Mouse (Mus musculus) MEL (cell line): ENCODE data around the gene Zkscan5. TPM values are rescaled to one million over a fixed set of nuclear protein-coding genes. Genes with fewer than 3 reads are reported as not detected.

Experiments
- DNase-seq: peaks from one replicate; pipeline ENCODE4 v3.0.0; 2011; ENCODE audit warnings: low read depth, low spot score
- H3K27ac ChIP-seq: 2 replicates; pipeline ENCODE4 v1.5.1; 2012; ENCODE audit warnings: low read depth, mild to moderate bottlenecking, control low read depth, low read length, moderate library complexity; ENCODE audit not compliant: control insufficient read depth
- H3K27me3 ChIP-seq, 2 experiments: fragments of 150-350 bp in 1 of 2; sonication (generic) in 1 of 2; 2 replicates each; pipeline ENCODE4 v1.6.1; 2012; ENCODE audit warnings: low read length in 2 of 2, mild to moderate bottlenecking in 2 of 2, improper control_type of control experiment in 1 of 2, moderate library complexity in 1 of 2; ENCODE audit not compliant: insufficient read depth in 2 of 2, control insufficient read depth in 1 of 2
- H3K36me3 ChIP-seq, 2 experiments: 2 replicates each; pipeline ENCODE4 v1.6.1; 2012 to 2014; ENCODE audit warnings: low read length in 2 of 2, improper control_type of control experiment in 1 of 2, inconsistent platforms in 1 of 2, mild to moderate bottlenecking in 1 of 2; ENCODE audit not compliant: insufficient read depth in 2 of 2, control insufficient read depth in 1 of 2
- H3K4me1 ChIP-seq, 2 experiments: fragments of 150-350 bp in 1 of 2; sonication (generic) in 1 of 2; 2 replicates each; pipeline ENCODE4 v1.6.1; 2012; ENCODE audit warnings: low read length in 2 of 2, improper control_type of control experiment in 1 of 2, mild to moderate bottlenecking in 1 of 2; ENCODE audit not compliant: insufficient read depth in 2 of 2, control insufficient read depth in 1 of 2
- H3K4me3 ChIP-seq, 2 experiments: fragments of 150-350 bp in 1 of 2; sonication (generic) in 1 of 2; 2 replicates each; pipeline ENCODE4 v1.5.1; 2012; ENCODE audit warnings: low read depth in 2 of 2, low read length in 2 of 2, mild to moderate bottlenecking in 2 of 2, moderate library complexity in 2 of 2, control low read depth in 1 of 2, improper control_type of control experiment in 1 of 2; ENCODE audit not compliant: control insufficient read depth in 1 of 2, insufficient read depth in 1 of 2
- H3K79me2 ChIP-seq: 2 replicates; pipeline ENCODE4 v1.6.1; 2012; ENCODE audit warnings: mild to moderate bottlenecking, low read length, moderate library complexity; ENCODE audit not compliant: control insufficient read depth, poor library complexity, insufficient read depth
- H3K9ac ChIP-seq: 2 replicates; pipeline ENCODE4 v1.6.1; 2012; ENCODE audit warnings: low read depth, mild to moderate bottlenecking, control low read depth, low read length, moderate library complexity; ENCODE audit not compliant: control insufficient read depth, poor library complexity, severe bottlenecking
- H3K9me3 ChIP-seq: fragments of 150-350 bp; sonication (generic); replicated peaks from 2 replicates; pipeline ENCODE4 v1.6.1; 2012; ENCODE audit warnings: mild to moderate bottlenecking, low read length, improper control_type of control experiment, moderate library complexity; ENCODE audit not compliant: insufficient read depth
- BHLHE40 ChIP-seq: IDR thresholded peaks from 2 replicates; pipeline ENCODE4 v1.6.1; 2012; ENCODE audit warnings: low read depth, mild to moderate bottlenecking, inconsistent platforms, low read length, improper control_type of control experiment, borderline replicate concordance
- CHD1 ChIP-seq: IDR thresholded peaks from 2 replicates; pipeline ENCODE4 v1.6.1; 2012; ENCODE audit warnings: low read depth, mild to moderate bottlenecking, inconsistent platforms, low read length, improper control_type of control experiment
- CHD2 ChIP-seq: IDR thresholded peaks from 2 replicates; pipeline ENCODE4 v1.6.1; 2011; ENCODE audit warnings: low read length, improper control_type of control experiment
- CTCF ChIP-seq, 3 experiments: IDR thresholded peaks in 2 of 3; conservative IDR thresholded peaks in 1 of 3; 2 replicates each; pipeline ENCODE4 v1.5.1; 2011 to 2012; ENCODE audit warnings: low read length in 3 of 3, low read depth in 2 of 3, mild to moderate bottlenecking in 2 of 3, improper control_type of control experiment in 1 of 3, inconsistent platforms in 1 of 3, mixed read lengths in 1 of 3, moderate library complexity in 1 of 3; ENCODE audit not compliant: control insufficient read depth in 1 of 3, insufficient read depth in 1 of 3, poor library complexity in 1 of 3, severe bottlenecking in 1 of 3
- E2F4 ChIP-seq: IDR thresholded peaks from 2 replicates; pipeline ENCODE4 v1.6.1; 2011; ENCODE audit warnings: low read depth, low read length, improper control_type of control experiment, borderline replicate concordance
- ELF1 ChIP-seq: IDR thresholded peaks from 2 replicates; pipeline ENCODE4 v1.6.1; 2014; ENCODE audit warnings: low read depth, mild to moderate bottlenecking, inconsistent platforms, low read length, improper control_type of control experiment, moderate library complexity
- EP300 ChIP-seq, 2 experiments: IDR thresholded peaks; 2 replicates each; pipeline ENCODE4 v1.6.1; 2011; ENCODE audit warnings: improper control_type of control experiment in 2 of 2, low read length in 2 of 2, low read depth in 1 of 2, mild to moderate bottlenecking in 1 of 2
- ETS1 ChIP-seq: IDR thresholded peaks from 2 replicates; pipeline ENCODE4 v1.6.1; 2012; ENCODE audit warnings: low read depth, mild to moderate bottlenecking, inconsistent platforms, low read length, improper control_type of control experiment, moderate library complexity
- GABPA ChIP-seq: IDR thresholded peaks from 2 replicates; pipeline ENCODE4 v1.6.1; 2012; ENCODE audit warnings: low read depth, mild to moderate bottlenecking, inconsistent platforms, low read length, improper control_type of control experiment, moderate library complexity
- GATA1 ChIP-seq: IDR thresholded peaks from 2 replicates; pipeline ENCODE4 v1.6.1; 2011; ENCODE audit warnings: low read depth, low read length, improper control_type of control experiment
- HCFC1 ChIP-seq: IDR thresholded peaks from 2 replicates; pipeline ENCODE4 v1.6.1; 2012; ENCODE audit warnings: low read depth, mild to moderate bottlenecking, inconsistent platforms, low read length, improper control_type of control experiment, moderate library complexity
- JUND ChIP-seq: IDR thresholded peaks from 2 replicates; pipeline ENCODE4 v1.6.1; 2011; ENCODE audit warnings: low read depth, mild to moderate bottlenecking, improper control_type of control experiment, low read length
- KAT2A ChIP-seq: conservative IDR thresholded peaks from 2 replicates; pipeline ENCODE4 v1.6.1; 2012; ENCODE audit warnings: low read depth, low read length, improper control_type of control experiment, inconsistent platforms
- MAFK ChIP-seq: IDR thresholded peaks from 2 replicates; pipeline ENCODE4 v1.6.1; 2011; ENCODE audit warnings: low read depth, mild to moderate bottlenecking, low read length, improper control_type of control experiment, borderline replicate concordance
- MAX ChIP-seq: IDR thresholded peaks from 2 replicates; pipeline ENCODE4 v1.6.1; 2011; ENCODE audit warnings: low read length, improper control_type of control experiment
- MAZ ChIP-seq: IDR thresholded peaks from 2 replicates; pipeline ENCODE4 v1.6.1; 2012; ENCODE audit warnings: low read depth, mild to moderate bottlenecking, inconsistent platforms, low read length, improper control_type of control experiment
- MEF2A ChIP-seq: IDR thresholded peaks from 2 replicates; pipeline ENCODE4 v1.6.1; 2014; ENCODE audit warnings: low read depth, mild to moderate bottlenecking, inconsistent platforms, low read length, improper control_type of control experiment; ENCODE audit not compliant: poor library complexity, insufficient replicate concordance, severe bottlenecking; ENCODE audit errors: extremely low read depth
- MXI1 ChIP-seq: IDR thresholded peaks from 2 replicates; pipeline ENCODE4 v1.6.1; 2011; ENCODE audit warnings: mild to moderate bottlenecking, low read depth, low read length, improper control_type of control experiment
- MYB ChIP-seq: IDR thresholded peaks from 2 replicates; pipeline ENCODE4 v1.6.1; 2011; ENCODE audit warnings: mild to moderate bottlenecking, low read depth, low read length, improper control_type of control experiment
- MYC ChIP-seq: IDR thresholded peaks from 2 replicates; pipeline ENCODE4 v1.6.1; 2011; ENCODE audit warnings: low read depth, mild to moderate bottlenecking, low read length, improper control_type of control experiment, moderate library complexity
- NELFE ChIP-seq: IDR thresholded peaks from 2 replicates; pipeline ENCODE4 v1.6.1; 2011; ENCODE audit warnings: low read depth, low read length, improper control_type of control experiment
- NRF1 ChIP-seq: IDR thresholded peaks from 2 replicates; pipeline ENCODE4 v1.6.1; 2014; ENCODE audit warnings: low read depth, mild to moderate bottlenecking, inconsistent platforms, low read length, improper control_type of control experiment, moderate library complexity; ENCODE audit not compliant: poor library complexity, insufficient read depth, severe bottlenecking
- POLR2A ChIP-seq, 2 experiments: IDR thresholded peaks; 2 replicates each; pipeline ENCODE4 v1.6.1; 2011 to 2012; ENCODE audit warnings: low read length in 2 of 2, mild to moderate bottlenecking in 2 of 2, control low read depth in 1 of 2, improper control_type of control experiment in 1 of 2, low read depth in 1 of 2, moderate library complexity in 1 of 2; ENCODE audit not compliant: control insufficient read depth in 1 of 2, insufficient read depth in 1 of 2, poor library complexity in 1 of 2
- POLR2AphosphoS5 ChIP-seq: IDR thresholded peaks from 2 replicates; pipeline ENCODE4 v1.6.1; 2012; ENCODE audit warnings: low read depth, borderline replicate concordance, mild to moderate bottlenecking, inconsistent platforms, low read length, moderate library complexity, mixed read lengths
- RAD21 ChIP-seq: IDR thresholded peaks from 2 replicates; pipeline ENCODE4 v1.6.1; 2011; ENCODE audit warnings: mild to moderate bottlenecking, low read depth, low read length, improper control_type of control experiment
- RCOR1 ChIP-seq: IDR thresholded peaks from 2 replicates; pipeline ENCODE4 v1.6.1; 2012; ENCODE audit warnings: low read depth, mild to moderate bottlenecking, inconsistent platforms, low read length, improper control_type of control experiment
- SIN3A ChIP-seq: IDR thresholded peaks from 2 replicates; pipeline ENCODE4 v1.6.1; 2012; ENCODE audit warnings: low read length, improper control_type of control experiment, inconsistent platforms
- SMC3 ChIP-seq: IDR thresholded peaks from 2 replicates; pipeline ENCODE4 v1.6.1; 2011; ENCODE audit warnings: low read depth, low read length, improper control_type of control experiment
- TAL1 ChIP-seq: IDR thresholded peaks from 2 replicates; pipeline ENCODE4 v1.6.1; 2012; ENCODE audit warnings: mild to moderate bottlenecking, inconsistent platforms, low read length, moderate library complexity, mixed read lengths
- TBP ChIP-seq: IDR thresholded peaks from 2 replicates; pipeline ENCODE4 v1.8.0; 2011; ENCODE audit warnings: low read depth, low read length, improper control_type of control experiment
- TCF12 ChIP-seq: IDR thresholded peaks from 2 replicates; pipeline ENCODE4 v1.6.1; 2014; ENCODE audit warnings: low read depth, mild to moderate bottlenecking, inconsistent platforms, low read length, improper control_type of control experiment, moderate library complexity
- UBTF ChIP-seq: IDR thresholded peaks from 2 replicates; pipeline ENCODE4 v1.6.1; 2012; ENCODE audit warnings: low read depth, mild to moderate bottlenecking, inconsistent platforms, low read length, improper control_type of control experiment, moderate library complexity, borderline replicate concordance; ENCODE audit not compliant: insufficient read depth
- USF1 ChIP-seq: IDR thresholded peaks from 2 replicates; pipeline ENCODE4 v1.6.1; 2014; ENCODE audit warnings: low read depth, mild to moderate bottlenecking, inconsistent platforms, low read length, improper control_type of control experiment, moderate library complexity
- USF2 ChIP-seq, 2 experiments: IDR thresholded peaks; 2 replicates each; pipeline ENCODE4 v1.6.1; 2011 to 2012; ENCODE audit warnings: improper control_type of control experiment in 2 of 2, low read length in 2 of 2, borderline replicate concordance in 1 of 2, inconsistent platforms in 1 of 2, low read depth in 1 of 2, mild to moderate bottlenecking in 1 of 2; ENCODE audit not compliant: insufficient read depth in 1 of 2
- ZC3H11A ChIP-seq: IDR thresholded peaks from 2 replicates; pipeline ENCODE4 v1.6.1; 2012; ENCODE audit warnings: low read depth, mild to moderate bottlenecking, inconsistent platforms, low read length, improper control_type of control experiment
- ZKSCAN1 ChIP-seq: IDR thresholded peaks from 2 replicates; pipeline ENCODE4 v1.6.1; 2012; ENCODE audit warnings: low read depth, mild to moderate bottlenecking, inconsistent platforms, low read length, improper control_type of control experiment, moderate library complexity
- ZNF384 ChIP-seq: IDR thresholded peaks from 2 replicates; pipeline ENCODE4 v1.6.1; 2012; ENCODE audit warnings: low read depth, mild to moderate bottlenecking, inconsistent platforms, low read length, improper control_type of control experiment
- polyA plus RNA-seq, 2 experiments: library from polyadenylated mRNA; stranded (reverse) in 1 of 2; unstranded in 1 of 2; fragments of >175 nt in 1 of 2; fragments of >200 nt in 1 of 2; gene quantifications; 2 replicates each; pipeline versions ENCODE4 v1.2.1 to v1.2.4; 2012; ENCODE audit warnings: low replicate concordance in 2 of 2, low read depth in 1 of 2; ENCODE audit not compliant: insufficient read length in 2 of 2, insufficient read depth in 1 of 2, missing spikeins in 1 of 2
- total RNA-seq: library from RNA; depleted of rRNA; stranded (reverse); fragments of 300-350 nt; gene quantifications from 2 replicates; pipeline ENCODE4 v1.2.3, GENCODE M21; 2012

Gene Zkscan5
- total and polyA plus RNA-seq, 3 experiments = 8.7 to 9.8 TPM; not detected in 1

DNA sequence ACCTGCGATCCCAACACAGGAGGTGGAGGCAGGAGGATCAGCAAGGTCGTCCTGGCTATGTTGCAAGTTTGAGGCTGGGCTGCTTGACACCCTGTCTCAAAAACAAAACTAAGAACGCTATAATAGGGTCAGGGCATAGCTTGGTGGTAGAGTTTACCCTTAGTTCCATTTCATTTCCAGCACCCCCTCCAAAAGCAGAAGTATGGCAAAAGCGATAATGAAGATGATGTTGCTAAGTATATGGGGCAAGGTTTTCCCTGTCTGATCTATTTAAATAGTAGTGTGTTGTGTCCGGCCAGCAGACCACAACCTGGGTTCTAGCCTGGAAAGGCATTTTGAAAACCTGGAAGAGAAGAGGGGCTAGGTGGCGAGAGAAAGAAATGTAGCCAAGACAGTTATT is 3.6 kb downstream of the Zkscan5 start:
- Histone ChIP-seq H3K4me3 (peak overlapping the region; percentile 33 to 38), H3K36me3 (peaks cover 0 to 18% of the 10 kb centered on the region in 2 experiments; a peak in 2 of 4 replicates), H3K27me3 (no peaks in the 10 kb centered on the region), H3K9me3 (no peaks in the 10 kb centered on the region), H3K79me2 (peaks cover 13% of the 10 kb centered on the region), H3K27ac (peak overlapping the region; percentile 82), H3K9ac (peak overlapping the region; percentile 57), H3K4me1 (peaks cover 0 to 14% of the 10 kb centered on the region in 2 experiments; a peak in 3 of 4 replicates)
- peak; percentile 78 for DNase-seq
- TF ChIP-seq MXI1 (peak; percentile 63; the same call in 1 of the 2 replicates), MYC (0 out of 2 replicates have a peak, but pooled peaks have one; percentile 44), CHD2 (no peak), MYB (no peak), GATA1 (0 out of 2 replicates have a peak, but pooled peaks have one; percentile 32), SMC3 (no peak), TAL1 (0 out of 2 replicates have a peak, but pooled peaks have one; percentile 9), MAFK (no peak), HCFC1 (no peak), TBP (no peak), SIN3A (peak; percentile 72), CTCF (IDR thresholded peaks at IDR 0.05 in 2 of 3, conservative IDR thresholded peaks at IDR 0.05 in 1 of 3; ENCODE audit: control insufficient read depth in 1 of 3, insufficient read depth in 1 of 3, low read depth in 2 of 3, low read length in 3 of 3, poor library complexity in 1 of 3, severe bottlenecking in 1 of 3) (no peak), ZKSCAN1 (no peak), TCF12 (0 out of 2 replicates have a peak, but pooled peaks have one; percentile 8), ETS1 (0 out of 2 replicates have a peak, but pooled peaks have one; percentile 8), POLR2A (IDR thresholded peaks at IDR 0.05; ENCODE audit: control insufficient read depth in 1 of 2, insufficient read depth in 1 of 2, low read depth in 1 of 2, low read length in 2 of 2, poor library complexity in 1 of 2) (no peak), MAX (peak; percentile 61; the same call in 1 of the 2 replicates), MEF2A (no peak), UBTF (no peak), BHLHE40 (peak; percentile 52; the same call in 1 of the 2 replicates), USF2 (IDR thresholded peaks at IDR 0.05; ENCODE audit: borderline replicate concordance in 1 of 2, insufficient read depth in 1 of 2, low read depth in 1 of 2, low read length in 2 of 2) (no peak), E2F4 (no peak), RAD21 (no peak), ZC3H11A (no peak), NELFE (no peak), POLR2AphosphoS5 (no peak), RCOR1 (peak; percentile 32; the same call in 1 of the 2 replicates), GABPA (no peak), NRF1 (no peak), ELF1 (no peak), ZNF384 (no peak), KAT2A (no peak), CHD1 (no peak), MAZ (0 out of 2 replicates have a peak, but pooled peaks have one; percentile 56), JUND (0 out of 2 replicates have a peak, but pooled peaks have one; percentile 14), USF1 (no peak; the same call in 1 of the 2 replicates), EP300 (IDR thresholded peaks at IDR 0.05; ENCODE audit: low read depth in 1 of 2, low read length in 2 of 2) (peak in 1 of 2 experiments; percentile 54; a peak in 2 of 4 replicates)
